Mouse (Mus musculus) hindbrain, embryonic 11.5 days (tissue): ENCODE measurements around the gene Mtrf1l. TPM values are rescaled to one million over a fixed set of nuclear protein-coding genes. Genes with fewer than 3 reads are reported as not detected.
A peak's percentile ranks its signal among the peaks of the same experiment; 100 is the strongest.

Experiments used
- ATAC-seq: fragments of 200-750 bp; cut with Nextera tagmentation; 2 replicates; pipeline ENCODE4 v1.8.0; 2017; ENCODE audit warnings: mild to moderate bottlenecking, moderate TSS enrichment, moderate library complexity; ENCODE audit not compliant: low FRiP score
- DNase-seq: peaks from one replicate; pipeline ENCODE4 v3.0.0-alpha.2; 2015; ENCODE audit warnings: low spot score
- H3K27ac ChIP-seq: fragments of 300-500 bp; sonication (generic); 2 replicates; pipeline ENCODE4 v1.5.1; 2014; ENCODE audit warnings: mild to moderate bottlenecking, low read depth, low read length
- H3K27me3 ChIP-seq: fragments of 300-500 bp; sonication (generic); 2 replicates; pipeline ENCODE4 v1.6.1; 2014; ENCODE audit warnings: mild to moderate bottlenecking, low read length, moderate library complexity, mixed read lengths; ENCODE audit not compliant: control insufficient read depth, insufficient read depth
- H3K36me3 ChIP-seq: fragments of 300-500 bp; sonication (generic); 2 replicates; pipeline ENCODE4 v1.6.1; 2014; ENCODE audit warnings: mild to moderate bottlenecking, low read length, moderate library complexity, mixed read lengths; ENCODE audit not compliant: control insufficient read depth, insufficient read depth
- H3K4me1 ChIP-seq: fragments of 300-500 bp; sonication (generic); replicated peaks from 2 replicates; pipeline ENCODE4 v1.6.1; 2014; ENCODE audit warnings: low read length, mixed read lengths; ENCODE audit not compliant: control insufficient read depth, insufficient read depth
- H3K4me2 ChIP-seq: fragments of 300-500 bp; sonication (generic); replicated peaks from 2 replicates; pipeline ENCODE4 v1.6.1; 2014; ENCODE audit warnings: mild to moderate bottlenecking, low read depth, low read length
- H3K4me3 ChIP-seq: fragments of 300-500 bp; sonication (generic); 2 replicates; pipeline ENCODE4 v1.5.1; 2014; ENCODE audit warnings: low read depth, low read length
- H3K9ac ChIP-seq: fragments of 300-500 bp; sonication (generic); 2 replicates; pipeline ENCODE4 v1.6.1; 2014; ENCODE audit warnings: low read depth, low read length
- H3K9me3 ChIP-seq: fragments of 300-500 bp; sonication (generic); 2 replicates; pipeline ENCODE4 v1.6.1; 2016; ENCODE audit warnings: low read length; ENCODE audit not compliant: control insufficient read depth
- WGBS: fragments of 180-500 bp; shearing (Covaris S2); extraction: QIAGEN DNeasy Blood & Tissue Kit; methylation state at CpG from one replicate; pipeline ENCODE4 v1.1.7; 2014; 5-methylcytosine and 5-hydroxymethylcytosine counted together
- polyA plus RNA-seq: library from polyadenylated mRNA; unstranded; fragments of >200 nt; fragmentation: Nextera tagmentation; extraction: Ambion mirVana; gene quantifications from 2 replicates; pipeline ENCODE4 v1.2.1, GENCODE M21; 2014

Gene Mtrf1l
- polyA plus RNA-seq, 1 experiment from 2014 or later, result 16.9 TPM

DNA sequence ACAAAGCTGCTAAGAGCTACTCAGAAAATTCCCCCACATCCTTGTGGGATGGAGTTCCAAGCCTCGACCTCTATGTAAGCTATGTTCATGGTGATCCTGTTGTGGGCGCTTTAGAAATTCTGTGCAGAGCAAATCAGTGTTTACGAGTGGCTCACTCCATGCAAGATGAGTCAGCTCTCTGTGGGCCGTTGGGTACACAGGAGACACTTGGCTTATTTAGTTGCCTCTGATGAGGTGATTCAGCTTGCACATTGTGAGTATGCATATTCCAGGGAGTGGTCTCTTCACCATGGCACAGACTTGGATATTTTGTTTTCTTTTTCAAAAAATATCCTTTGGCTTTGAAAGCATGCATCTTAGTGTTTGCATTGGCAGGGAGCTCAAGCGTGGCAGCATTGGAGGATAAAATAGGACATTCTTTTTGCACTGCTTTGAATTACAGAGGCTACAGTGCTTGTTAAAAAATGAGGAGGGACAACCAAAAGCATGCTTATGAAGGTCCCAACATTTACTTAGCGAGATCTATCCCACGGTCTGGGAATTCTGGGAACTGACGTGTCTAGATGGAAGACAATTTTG lies 29.7 kb upstream of the Mtrf1l start:
- H3K4me2 ChIP-seq, result no peak overlapping the region
- no peak overlapping the region for H3K9ac ChIP-seq
- ATAC-seq (no peak), DNase-seq (no peak)
- WGBS, result 93% methylated on average over 8 of the region's 8 CpGs
- H3K36me3 ChIP-seq, result no peaks in the 10 kb centered on the region
- H3K4me1 ChIP-seq, result no peaks in the 10 kb centered on the region
- H3K27me3 ChIP-seq, result no peaks in the 10 kb centered on the region
- H3K9me3 ChIP-seq, result no peaks in the 10 kb centered on the region
- no peak overlapping the region for H3K27ac ChIP-seq
- H3K4me3 ChIP-seq, result no peak overlapping the region

GRCm38 (mm10) chr10:5846939-5847338 lies 23.2 kb upstream of the Mtrf1l start:
- H3K27ac ChIP-seq, result no peak overlapping the region
- WGBS, result 34% methylated on average over 2 of the region's 2 CpGs
- DNase-seq (peak; percentile 28), ATAC-seq (no peak)
- no peak overlapping the region for H3K4me2 ChIP-seq
- no peaks in the 10 kb centered on the region for H3K9me3 ChIP-seq
- no peak overlapping the region for H3K4me3 ChIP-seq
- H3K9ac ChIP-seq, result no peak overlapping the region
- no peaks in the 10 kb centered on the region for H3K36me3 ChIP-seq
- no peaks in the 10 kb centered on the region for H3K27me3 ChIP-seq
- H3K4me1 ChIP-seq, result no peaks in the 10 kb centered on the region

- Histone ChIP-seq H3K27ac (no peak overlapping the region), H3K4me1 (no peaks in the 10 kb centered on the region), H3K4me3 (no peak overlapping the region), H3K27me3 (no peaks in the 10 kb centered on the region), H3K36me3 (no peaks in the 10 kb centered on the region), H3K9me3 (no peaks in the 10 kb centered on the region), H3K9ac (no peak overlapping the region), H3K4me2 (no peak overlapping the region)
- 88% methylated on average over 4 of the region's 4 CpGs for WGBS
- no peak for ATAC-seq
- peak; percentile 68 for DNase-seq
These were observed 17.7 kb upstream of the Mtrf1l start for GRCm38 (mm10) chr10:5841369-5841768.

DNA sequence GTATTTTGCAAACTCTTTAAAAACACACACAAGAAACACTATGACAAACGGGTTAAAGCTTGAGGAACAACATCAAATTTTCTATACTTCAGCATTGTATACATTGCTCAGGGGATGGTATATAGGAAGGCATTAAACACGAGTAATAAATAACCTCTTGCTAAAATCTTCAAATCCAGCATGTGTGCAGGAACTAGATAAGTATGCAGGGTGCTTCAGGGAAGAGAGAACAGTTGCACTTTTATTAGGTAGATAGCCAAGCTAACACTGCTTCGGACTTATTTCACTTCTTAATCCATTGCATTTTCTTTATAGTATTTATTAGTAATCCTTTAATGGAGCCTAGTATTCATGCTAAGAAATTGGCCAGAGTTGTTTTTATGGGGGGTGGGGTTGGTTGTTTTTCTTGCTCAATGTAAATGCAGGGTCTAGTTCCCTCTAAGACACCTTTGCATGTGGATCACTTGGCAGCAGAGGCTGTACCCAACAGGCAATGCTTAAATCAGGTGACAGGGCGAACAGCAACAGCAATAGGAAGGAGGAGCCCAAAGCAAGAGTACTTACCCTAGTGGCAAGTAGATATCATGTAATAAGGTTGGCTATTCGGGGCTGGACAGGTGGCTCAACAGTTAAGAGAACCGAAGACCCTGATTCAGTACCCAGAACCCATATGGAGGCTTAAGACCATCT lies 2.8 kb upstream of the Mtrf1l start:
- Histone ChIP-seq H3K4me3 (no peak overlapping the region), H3K4me1 (no peaks in the 10 kb centered on the region), H3K36me3 (no peaks in the 10 kb centered on the region), H3K27me3 (no peaks in the 10 kb centered on the region), H3K27ac (no peak overlapping the region), H3K9ac (no peak overlapping the region), H3K4me2 (no peak overlapping the region), H3K9me3 (no peaks in the 10 kb centered on the region)
- DNase-seq, result no peak
- WGBS, result 76% methylated on average over 6 of the region's 6 CpGs
- ATAC-seq, result no peak

GRCm38 (mm10) chr10:5824779-5825178 lies 1.1 kb upstream of the Mtrf1l start:
- ATAC-seq, result no peak
- Histone ChIP-seq H3K27ac (no peak overlapping the region; the same call in 1 of the 2 replicates), H3K27me3 (no peaks in the 10 kb centered on the region), H3K4me1 (no peaks in the 10 kb centered on the region), H3K9me3 (no peaks in the 10 kb centered on the region), H3K9ac (no peak overlapping the region), H3K4me2 (peak overlapping the region; percentile 75), H3K36me3 (no peaks in the 10 kb centered on the region), H3K4me3 (peak overlapping the region; percentile 93)
- 0% methylated on average over 3 of the region's 3 CpGs for WGBS
- peak; percentile 64 for DNase-seq

- no peaks in the 10 kb centered on the region for H3K4me1 ChIP-seq
- ATAC-seq (peak; percentile 3), DNase-seq (no peak)
- H3K36me3 ChIP-seq, result no peaks in the 10 kb centered on the region; the same call in 1 of the 2 replicates
- H3K9ac ChIP-seq, result peak overlapping the region; percentile 90
- H3K27me3 ChIP-seq, result no peaks in the 10 kb centered on the region
- no peaks in the 10 kb centered on the region for H3K9me3 ChIP-seq
- H3K4me2 ChIP-seq, result peak overlapping the region; percentile 61
- peak overlapping the region; percentile 93 for H3K4me3 ChIP-seq
- peak overlapping the region; percentile 84 for H3K27ac ChIP-seq
- under 1% methylated on average over 32 of the region's 37 CpGs for WGBS
These were observed 395 bp downstream of the Mtrf1l start for GRCm38 (mm10) chr10:5823291-5823739.

GRCm38 (mm10) chr10:5818772-5819171 lies 4.9 kb downstream of the Mtrf1l start:
- no peak overlapping the region for H3K9ac ChIP-seq
- DNase-seq (no peak), ATAC-seq (no peak)
- H3K27me3 ChIP-seq, result no peaks in the 10 kb centered on the region
- WGBS, result 96% methylated on average over 3 of the region's 3 CpGs
- H3K4me1 ChIP-seq, result no peaks in the 10 kb centered on the region
- H3K4me2 ChIP-seq, result no peak overlapping the region
- H3K27ac ChIP-seq, result no peak overlapping the region
- H3K4me3 ChIP-seq, result no peak overlapping the region
- H3K36me3 ChIP-seq, result peaks cover 12% of the 10 kb centered on the region
- no peaks in the 10 kb centered on the region for H3K9me3 ChIP-seq

DNA sequence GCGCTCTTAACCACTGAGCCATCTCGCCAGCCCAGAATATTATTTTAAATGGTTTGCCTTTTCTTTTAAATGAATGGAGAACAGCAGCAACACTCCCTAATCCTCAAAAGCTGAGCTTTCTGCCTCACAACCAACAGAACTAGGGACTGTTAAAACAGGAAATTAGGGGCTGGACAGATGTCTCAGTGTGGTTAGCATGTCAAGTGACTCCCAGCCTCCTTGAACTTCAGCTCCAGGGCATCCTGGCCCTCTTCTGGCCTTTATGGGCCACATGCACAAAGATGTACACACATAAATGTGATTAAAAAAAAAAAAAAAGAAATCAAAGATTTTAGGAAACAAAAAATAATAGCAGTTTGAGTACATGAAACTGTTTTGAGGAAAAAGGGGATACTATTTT lies 7.7 kb downstream of the Mtrf1l start:
- no peaks in the 10 kb centered on the region for H3K4me1 ChIP-seq
- H3K27me3 ChIP-seq, result no peaks in the 10 kb centered on the region
- WGBS, result 97% methylated on average over 2 of the region's 2 CpGs
- no peak for ATAC-seq
- DNase-seq, result no peak
- H3K9me3 ChIP-seq, result no peaks in the 10 kb centered on the region
- peaks cover 14% of the 10 kb centered on the region for H3K36me3 ChIP-seq
- H3K4me2 ChIP-seq, result no peak overlapping the region
- H3K4me3 ChIP-seq, result no peak overlapping the region
- no peak overlapping the region for H3K27ac ChIP-seq
- H3K9ac ChIP-seq, result no peak overlapping the region

- H3K9ac ChIP-seq, result no peak overlapping the region
- H3K4me2 ChIP-seq, result no peak overlapping the region
- DNase-seq, result no peak
- no peak overlapping the region for H3K4me3 ChIP-seq
- 92% methylated on average over 11 of the region's 11 CpGs for WGBS
- peaks cover 14% of the 10 kb centered on the region for H3K36me3 ChIP-seq
- no peaks in the 10 kb centered on the region for H3K9me3 ChIP-seq
- ATAC-seq, result no peak
- no peaks in the 10 kb centered on the region for H3K4me1 ChIP-seq
- H3K27ac ChIP-seq, result no peak overlapping the region
- no peaks in the 10 kb centered on the region for H3K27me3 ChIP-seq
These were observed 10.0 kb downstream of the Mtrf1l start for GRCm38 (mm10) chr10:5813724-5814123.
